Mouse (Mus musculus) B cell, adult 2 months (primary cell): ENCODE measurements at regions not wholly inside any gene's neighbourhood (a gene's known extent, or its start where the extent isn't known, plus 50 kb on each side); places are given as distances from the start of the nearest gene placed in this dataset.
A peak's percentile ranks its signal among the peaks of the same experiment; 100 is the strongest.
"Not testable (repeated sequence)": the region's sequence is repeated elsewhere in the genome, so short reads cannot be mapped to it uniquely, and the experiment has no call there.

Experiments used
- DNase-seq, 2 experiments: peaks; one replicate each; pipeline ENCODE4 v3.0.0; 2022

DNA sequence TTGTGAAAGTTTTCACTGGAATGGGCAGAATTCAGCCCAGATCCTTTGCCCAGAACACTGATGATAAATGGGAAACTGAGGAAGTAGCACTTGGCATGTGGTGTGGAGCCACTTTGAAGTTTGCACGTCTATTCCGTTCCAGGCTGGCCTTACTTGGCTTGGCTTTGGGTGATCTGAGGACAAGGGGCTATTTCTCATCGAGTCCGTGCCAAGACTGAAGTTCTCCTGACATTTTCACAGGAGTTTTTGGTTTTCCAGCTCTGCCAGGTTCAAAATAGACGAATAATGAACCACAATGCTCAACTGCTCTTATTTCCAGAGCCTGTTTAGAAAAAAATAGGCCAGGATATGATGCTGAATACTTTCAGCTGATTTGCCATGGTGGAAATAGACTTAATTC is 421.8 kb upstream of the Dab2 start:
- no peak for DNase-seq

DNA sequence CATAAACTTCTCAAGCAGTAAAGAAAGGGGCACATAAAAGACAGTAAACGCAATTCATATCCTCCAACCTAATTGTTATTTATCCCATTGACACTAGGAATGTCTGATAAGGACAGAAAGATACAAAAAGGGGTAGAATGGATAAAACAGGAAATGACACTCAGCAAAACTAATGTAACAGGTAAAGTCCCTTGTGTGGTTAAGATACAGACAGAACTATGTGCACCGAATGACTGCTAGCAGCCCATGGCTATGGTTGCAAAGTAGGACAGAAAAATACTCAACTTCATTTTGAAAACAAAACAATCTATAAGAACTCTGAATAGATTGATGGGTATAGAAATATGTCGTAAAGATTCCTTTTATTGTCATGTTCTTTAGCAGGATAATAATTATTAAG is 408.4 kb upstream of the Dab2 start:
- no peak for DNase-seq

- no peak for DNase-seq
These were observed 407.6 kb upstream of the Dab2 start for GRCm38 (mm10) chr15:5892034-5892433.

DNA sequence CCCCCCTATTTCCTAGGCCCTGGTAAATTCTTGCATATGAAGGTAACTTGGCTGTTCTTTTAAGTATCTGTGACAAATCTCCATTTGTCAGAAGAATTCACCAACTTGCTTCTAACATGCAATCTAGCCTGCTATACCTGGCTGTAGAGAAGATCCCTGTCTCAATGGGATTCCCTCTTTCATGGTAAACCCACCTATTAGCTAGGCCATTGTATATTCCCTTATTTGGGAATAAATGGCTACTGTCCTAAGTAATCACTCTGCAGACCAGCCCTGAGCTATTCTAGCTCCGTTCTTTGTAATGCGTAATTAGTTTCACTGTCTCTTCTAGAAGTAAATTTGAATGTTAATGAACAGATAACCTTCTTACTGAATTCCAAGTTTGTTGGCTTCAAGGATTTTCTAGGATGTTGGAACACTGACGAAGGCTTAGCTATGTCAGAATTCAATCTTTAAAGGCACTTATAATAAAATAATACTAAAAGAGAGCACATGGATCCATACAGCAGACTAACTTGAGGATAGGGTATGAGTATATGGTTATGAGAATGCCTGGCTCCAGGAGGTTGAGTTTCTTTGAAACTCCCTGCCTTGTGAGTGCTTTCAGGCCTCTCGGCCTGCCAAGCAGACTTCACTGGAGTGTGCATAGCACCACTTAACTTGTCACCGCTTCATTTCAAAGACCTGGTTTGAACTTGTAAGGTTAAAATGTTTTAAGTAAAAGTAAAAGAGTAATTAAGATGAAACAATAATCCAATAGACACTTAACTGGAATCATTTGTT is 403.7 kb upstream of the Dab2 start:
- not testable (repeated sequence) for DNase-seq

DNA sequence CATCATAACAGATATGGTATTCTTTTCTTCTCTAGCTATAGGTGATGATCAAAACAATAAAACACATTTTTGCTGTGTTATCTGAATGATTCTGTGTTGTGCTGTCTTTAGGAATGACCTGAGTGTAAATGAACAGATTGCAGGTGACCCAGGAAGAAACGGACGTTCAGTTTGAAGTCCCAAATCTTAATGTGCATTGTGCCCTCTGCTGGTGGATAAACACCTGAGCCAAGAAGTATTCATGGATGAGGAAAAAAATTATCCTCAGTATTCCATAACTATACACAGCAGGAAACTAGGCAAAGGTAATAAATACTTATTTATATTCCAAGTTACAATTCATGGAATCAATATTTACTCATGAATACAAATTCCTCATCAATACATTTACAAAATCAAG is 384.3 kb upstream of the Dab2 start:
- DNase-seq: peak; percentile 38 to 41

DNA sequence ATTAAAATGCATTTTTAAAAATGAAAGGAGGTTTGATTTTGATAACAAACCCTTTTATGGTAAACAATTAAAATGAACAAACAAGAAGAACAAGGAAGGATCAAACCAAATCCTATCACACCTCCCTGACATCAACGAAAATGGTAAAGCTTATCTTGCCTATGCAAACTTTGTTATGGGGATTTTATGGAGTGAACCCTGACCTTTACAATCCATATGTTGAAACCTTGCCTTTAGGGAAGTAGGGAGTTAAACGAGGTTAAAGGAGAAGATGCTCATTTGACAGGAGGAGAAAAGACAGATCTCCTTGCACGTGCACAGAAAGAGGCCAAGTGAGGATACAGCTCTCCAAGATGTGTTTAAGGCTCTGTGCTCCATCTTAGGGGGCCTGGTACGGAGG is 379.5 kb upstream of the Dab2 start:
- no peak for DNase-seq

- no peak for DNase-seq
These were observed 371.8 kb upstream of the Dab2 start for GRCm38 (mm10) chr15:5927768-5928167.

- no peak for DNase-seq
These were observed 366.0 kb upstream of the Dab2 start for GRCm38 (mm10) chr15:5933586-5933985.

GRCm38 (mm10) chr15:5940945-5941344 is 358.6 kb upstream of the Dab2 start:
- no peak for DNase-seq

DNA sequence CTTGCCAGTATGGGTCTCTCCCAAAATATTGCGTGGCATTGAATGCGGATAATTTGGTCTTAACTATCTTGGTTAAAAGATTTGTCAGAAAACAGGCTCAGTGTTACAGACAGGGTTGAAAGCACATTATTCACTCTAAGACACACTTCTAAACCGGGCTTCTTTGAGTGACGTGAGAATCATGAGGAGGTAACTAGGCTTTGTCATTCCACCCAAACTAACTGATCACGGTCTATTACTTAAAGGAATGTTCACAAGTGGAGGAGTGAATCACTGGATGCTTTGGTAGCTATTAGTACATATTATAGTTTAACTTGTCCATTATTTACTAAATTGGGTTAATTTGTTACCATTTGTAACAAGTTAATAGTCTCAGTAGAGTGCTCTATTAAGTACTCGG is 352.9 kb upstream of the Dab2 start:
- DNase-seq: no peak

DNA sequence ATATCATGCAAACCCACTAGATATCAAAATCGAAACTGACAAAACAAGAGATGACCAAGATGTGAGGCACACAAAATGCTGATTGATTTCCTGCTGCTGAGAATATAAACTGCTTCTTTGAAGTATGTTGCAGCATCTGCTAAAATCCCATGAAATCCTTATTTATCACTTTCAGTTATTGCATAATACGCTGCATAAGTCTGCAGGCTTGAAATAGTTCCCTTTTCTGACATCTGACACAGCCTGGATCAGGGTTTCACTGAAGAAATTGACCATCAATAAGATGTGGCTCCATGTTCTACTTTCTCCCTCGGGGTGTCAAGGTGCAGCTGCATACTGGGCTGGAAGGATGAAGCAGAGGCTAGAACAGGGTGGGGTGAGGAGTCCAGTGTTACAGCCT is 348.7 kb upstream of the Dab2 start:
- no peak for DNase-seq

DNA sequence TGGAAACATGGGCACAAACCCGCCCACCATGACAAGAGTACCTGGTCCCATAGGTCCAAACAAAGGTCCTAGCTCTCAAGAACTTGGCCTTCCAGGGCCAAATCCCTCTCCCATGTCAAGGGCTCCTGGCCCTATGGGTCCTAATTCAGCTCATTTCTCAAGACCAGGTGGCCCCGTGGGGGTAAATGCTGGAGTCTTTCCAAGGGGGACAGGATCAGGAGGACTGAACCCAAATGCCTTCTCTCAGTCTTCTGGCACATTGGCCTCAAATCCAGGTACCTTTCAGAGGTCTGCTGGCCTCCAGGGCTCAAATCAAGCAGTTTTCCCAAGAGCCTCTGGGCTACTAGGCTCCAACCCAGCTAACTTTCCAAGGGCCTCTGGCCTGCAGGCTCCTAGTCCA is 347.9 kb upstream of the Dab2 start:
- not testable (repeated sequence) for DNase-seq

DNA sequence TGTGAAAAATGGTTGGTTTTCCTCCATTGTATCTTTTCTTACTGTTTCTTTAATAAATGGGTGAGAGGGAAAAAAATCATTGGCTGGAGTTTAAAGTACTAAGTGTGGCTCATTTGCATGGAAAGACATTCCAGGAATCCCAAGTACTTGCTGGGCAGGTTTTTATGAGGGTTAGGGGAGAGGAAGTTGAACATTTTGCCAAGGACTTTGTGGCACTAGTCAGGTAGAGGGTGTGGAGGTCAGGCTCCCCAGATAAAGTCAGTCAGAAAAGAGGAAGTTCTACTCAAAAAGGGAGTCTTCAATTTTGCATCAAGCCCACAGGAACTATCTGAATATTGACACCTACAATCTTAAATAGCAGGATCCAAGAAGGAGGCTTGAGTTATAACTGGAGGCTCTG is 346.5 kb upstream of the Dab2 start:
- no peak for DNase-seq

DNA sequence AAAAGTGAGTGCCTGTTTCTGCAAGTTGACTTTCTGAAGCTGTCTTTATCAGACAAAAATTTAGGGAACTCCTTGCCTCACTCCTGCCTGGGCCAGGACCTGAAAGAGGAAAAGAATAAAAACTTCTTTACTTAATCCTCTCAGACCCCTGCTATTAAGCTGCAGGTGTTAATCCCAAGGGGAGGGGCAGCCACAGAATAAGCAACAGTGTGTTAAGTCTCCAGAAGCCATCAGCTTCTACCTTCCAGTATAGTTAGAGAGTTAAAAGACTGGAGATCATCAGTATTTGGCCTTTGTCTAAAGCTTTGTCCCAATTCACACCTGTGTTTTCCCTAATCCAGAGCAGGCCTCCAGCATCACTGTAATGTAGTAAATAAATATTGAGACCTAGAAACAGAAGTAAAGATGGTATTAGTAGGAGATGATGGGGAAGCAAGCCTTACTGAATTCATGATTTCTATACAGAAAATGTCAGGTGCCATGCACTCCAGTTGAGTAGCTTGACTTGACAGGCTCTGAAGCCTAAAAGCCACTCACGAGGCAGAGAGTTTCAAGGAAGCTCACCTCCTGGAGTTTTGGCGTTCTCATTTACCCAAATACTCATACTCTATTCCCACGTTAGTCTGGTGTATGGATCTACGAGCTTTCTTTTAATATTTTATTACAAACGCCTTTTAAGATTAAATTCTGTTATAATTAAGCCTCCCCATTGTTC is 308.1 kb upstream of the Dab2 start:
- no peak for DNase-seq

- DNase-seq: not testable (repeated sequence)
These were observed 307.4 kb upstream of the Dab2 start for GRCm38 (mm10) chr15:5992146-5992545.

GRCm38 (mm10) chr15:6000816-6001215 is 298.8 kb upstream of the Dab2 start:
- DNase-seq: no peak

GRCm38 (mm10) chr15:6001394-6001793 is 298.2 kb upstream of the Dab2 start:
- DNase-seq: no peak

GRCm38 (mm10) chr15:6014982-6015381 is 284.6 kb upstream of the Dab2 start:
- DNase-seq: no peak

- DNase-seq: no peak
These were observed 282.9 kb upstream of the Dab2 start for GRCm38 (mm10) chr15:6016637-6017049.

GRCm38 (mm10) chr15:6025543-6025942 is 274.0 kb upstream of the Dab2 start:
- no peak for DNase-seq

DNA sequence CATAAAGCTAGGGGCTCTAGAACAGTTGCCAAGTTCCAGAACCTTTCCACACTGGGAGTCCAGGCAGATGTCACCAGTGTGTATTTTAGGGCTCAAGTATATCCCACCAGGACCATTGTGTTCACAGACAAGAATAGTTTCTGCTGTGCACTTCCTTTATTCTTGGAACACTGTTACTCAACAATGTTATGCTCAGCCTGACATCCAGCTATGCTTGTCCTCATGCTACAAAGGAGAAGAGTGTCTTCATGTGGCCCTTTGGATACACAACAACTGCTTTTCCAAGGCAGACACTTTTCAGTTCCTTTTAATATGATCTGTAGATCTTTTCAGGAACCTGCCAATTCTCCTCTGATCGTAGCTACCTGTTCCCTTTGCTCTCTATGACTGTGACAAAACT is 270.4 kb upstream of the Dab2 start:
- no peak for DNase-seq

GRCm38 (mm10) chr15:6030396-6030795 is 269.2 kb upstream of the Dab2 start:
- no peak for DNase-seq

- no peak for DNase-seq
These were observed 265.4 kb upstream of the Dab2 start for GRCm38 (mm10) chr15:6034156-6034555.

DNA sequence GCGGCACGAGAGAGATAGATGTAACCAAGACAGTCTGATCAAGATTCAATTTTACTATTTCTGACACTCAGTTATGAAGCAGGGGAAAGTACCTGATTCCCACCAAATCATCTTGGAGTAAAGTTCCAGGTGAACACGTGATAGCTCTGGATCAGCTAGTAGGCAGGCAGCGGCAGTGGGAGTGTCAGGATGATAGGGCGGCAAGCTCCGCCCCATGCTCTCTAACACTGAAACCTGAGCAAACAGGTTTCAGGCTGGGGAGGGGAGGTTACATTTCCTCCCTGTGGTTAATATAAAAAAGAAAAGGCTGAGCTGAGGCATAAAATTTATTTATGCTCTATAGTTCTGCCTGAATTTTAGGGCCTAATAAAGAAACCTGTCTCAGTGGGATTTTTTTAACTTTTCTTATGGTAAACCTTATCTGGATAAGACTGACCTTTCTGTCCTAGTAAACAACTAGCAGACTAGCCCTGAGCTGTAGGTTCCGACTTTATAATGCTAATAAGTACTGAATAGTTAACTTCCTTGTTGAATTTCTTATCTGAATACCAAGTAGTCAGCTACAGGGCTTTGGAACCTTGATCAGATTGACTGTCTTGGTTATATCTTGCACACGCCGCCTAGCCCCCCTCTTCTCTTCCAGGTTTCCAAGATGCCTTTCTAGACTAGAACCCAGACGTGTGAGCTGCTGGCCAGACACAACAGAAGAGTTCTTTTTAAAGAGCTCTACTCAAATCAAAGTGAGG is 254.9 kb upstream of the Dab2 start:
- DNase-seq: no peak
